Mouse (Mus musculus) right cerebral cortex, postnatal 14 days (tissue): ENCODE measurements at regions not wholly inside any gene's neighbourhood (a gene's known extent, or its start where the extent isn't known, plus 50 kb on each side); places are given as distances from the start of the nearest gene placed in this dataset.

Experiments used
- DNase-seq: peaks from one replicate; pipeline ENCODE4 v3.0.0; 2022

DNA sequence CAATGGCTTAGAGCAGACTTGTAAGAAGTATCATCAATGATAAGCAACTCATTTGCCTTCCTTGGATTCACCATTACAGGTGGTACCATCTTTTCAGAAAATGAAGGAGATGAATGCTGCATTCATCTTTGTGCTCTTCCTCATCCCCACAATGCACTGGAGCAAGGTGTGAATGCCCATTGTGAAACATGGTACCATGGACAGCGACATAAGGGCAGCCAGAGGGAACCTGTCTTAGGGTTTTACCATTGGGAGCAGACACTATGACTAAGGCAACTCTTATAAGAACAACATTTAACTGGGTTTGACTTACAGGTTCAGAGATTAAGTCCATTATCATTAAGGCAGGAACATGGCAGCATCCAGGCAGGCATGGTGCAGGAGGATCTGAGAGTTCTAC lies 60.1 kb upstream of the Kcnj6 start:
- DNase-seq = no peak

DNA sequence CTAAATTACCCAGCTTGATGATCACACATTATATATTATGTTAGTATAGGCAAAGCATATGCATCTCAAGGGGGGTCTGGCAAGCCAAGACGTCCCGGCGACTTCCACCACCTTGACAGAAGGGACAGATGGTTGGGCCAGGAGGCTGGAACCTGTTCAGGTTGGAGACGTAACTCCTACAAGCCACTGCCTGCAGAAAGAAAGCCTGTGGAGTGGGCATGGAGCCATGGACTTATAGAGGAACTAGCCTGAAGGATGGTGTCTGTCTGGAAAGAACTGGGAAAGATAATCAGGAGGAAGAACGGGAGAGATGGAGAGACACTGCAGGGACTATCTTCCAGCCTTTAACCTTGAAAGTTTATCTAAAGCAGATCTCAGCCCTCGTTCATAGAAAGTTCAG lies 66.9 kb upstream of the Kcnj6 start:
- DNase-seq = peak; percentile 14

DNA sequence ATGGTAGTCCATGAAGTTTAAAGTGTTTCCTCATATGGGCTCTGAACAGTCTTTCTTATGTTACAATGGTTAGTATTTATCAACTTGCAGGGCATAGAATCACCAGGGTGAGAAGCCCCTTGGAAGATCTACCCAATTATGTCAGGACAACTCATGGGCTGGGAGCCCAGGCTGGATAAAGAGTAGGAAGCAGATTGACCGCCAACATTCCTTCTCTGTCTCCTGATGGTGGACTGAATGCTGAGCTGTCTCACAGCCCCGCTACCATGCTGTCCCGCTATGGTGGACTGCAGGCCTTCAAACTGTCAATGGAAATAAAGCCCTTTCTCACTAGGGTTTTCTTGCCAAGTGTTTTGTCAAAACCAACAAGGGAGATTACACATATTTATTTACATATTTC lies 69.2 kb upstream of the Kcnj6 start:
- DNase-seq = no peak

DNA sequence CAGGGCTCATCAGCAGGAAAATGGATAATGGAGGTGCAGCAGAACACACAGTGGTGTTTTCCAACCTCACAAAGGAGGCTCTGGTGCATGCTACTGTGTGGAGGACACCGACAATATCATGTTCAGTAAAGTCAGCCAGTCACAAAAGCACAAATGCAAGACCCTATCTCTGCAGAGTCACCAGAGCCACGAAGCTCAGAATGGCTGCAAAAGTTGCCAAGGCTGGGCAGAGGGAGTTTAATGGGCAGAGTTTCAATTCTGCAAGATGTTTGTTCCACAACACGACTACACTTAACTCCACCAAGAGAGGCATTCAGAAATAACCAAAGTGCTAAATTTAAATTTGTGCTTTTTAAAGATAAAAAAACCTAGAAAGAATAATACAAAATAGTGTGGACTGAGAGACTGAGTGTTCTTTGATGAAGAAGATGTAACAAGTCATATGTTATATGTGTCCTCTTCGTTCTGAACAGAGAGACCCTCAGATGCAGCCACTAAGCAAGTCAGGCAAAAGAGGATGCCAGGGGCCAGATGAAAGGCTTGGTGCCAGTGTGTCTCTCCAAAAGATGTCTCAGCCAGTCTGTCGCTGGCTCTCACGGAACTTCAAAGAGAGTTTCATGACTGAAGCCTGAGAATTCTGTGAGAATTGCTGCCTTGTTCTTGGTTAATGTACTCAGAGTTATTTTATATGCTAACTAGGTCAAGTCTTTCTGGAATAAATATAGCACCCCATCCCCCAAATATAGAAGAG lies 95.1 kb upstream of the Kcnj6 start:
- DNase-seq = no peak

DNA sequence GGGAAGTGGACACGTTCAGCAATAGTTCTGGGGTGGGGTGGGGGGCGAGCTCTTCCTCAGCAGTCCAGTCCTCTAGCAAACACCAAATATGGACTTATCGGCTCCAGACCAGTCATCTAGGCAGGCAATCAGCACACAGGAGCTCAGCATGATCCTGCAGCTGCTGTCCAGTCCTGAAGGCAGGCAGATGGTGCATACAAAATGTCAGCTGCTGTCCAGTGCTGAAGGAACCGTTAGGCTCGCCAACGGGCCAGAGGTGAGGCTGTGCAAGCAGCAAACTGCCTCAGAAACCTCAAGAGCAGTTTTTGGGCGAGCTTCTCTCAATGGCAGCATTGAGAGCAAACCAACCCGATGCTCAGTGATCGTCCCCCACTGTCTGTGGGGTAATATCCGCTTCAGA lies 96.3 kb upstream of the Kcnj6 start:
- peak; percentile 18 for DNase-seq

DNA sequence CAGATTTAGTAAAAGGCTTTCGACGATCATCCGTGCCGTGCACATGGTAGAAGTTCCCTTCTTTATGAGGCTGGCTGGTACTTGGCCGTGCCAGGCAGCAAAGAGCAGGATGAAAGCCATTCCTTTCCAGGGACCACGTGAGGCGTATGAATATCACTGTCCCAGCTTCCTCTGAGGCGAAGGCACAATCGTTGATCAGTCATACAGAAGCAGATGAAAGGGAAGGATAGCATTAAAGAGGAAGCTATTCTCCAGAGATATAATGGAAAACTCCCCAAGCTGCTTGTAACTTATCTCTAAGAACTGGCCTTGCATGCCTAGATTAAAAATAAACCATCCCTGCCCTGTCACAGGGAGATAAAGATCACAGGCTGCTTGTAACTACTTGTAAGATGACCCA lies 103.5 kb upstream of the Kcnj6 start:
- DNase-seq = no peak

DNA sequence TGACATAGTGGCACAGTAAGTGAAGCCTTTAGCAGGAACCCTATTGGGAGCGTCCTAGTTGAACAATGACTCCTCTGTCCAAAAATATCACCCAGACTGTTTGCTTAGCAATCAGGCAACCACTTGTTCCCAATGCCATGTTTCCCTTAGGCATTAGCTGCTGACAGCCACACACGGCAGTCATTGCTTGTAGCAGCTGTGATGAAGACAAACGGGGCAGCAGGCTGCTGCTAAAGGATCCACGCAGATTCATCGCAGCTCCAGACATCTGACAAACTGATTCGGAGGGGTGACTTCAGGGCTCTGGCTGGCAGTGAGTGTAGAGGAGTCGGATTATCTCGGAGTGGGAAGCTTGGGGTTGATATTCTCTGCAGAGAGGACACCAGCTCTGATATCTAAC lies 120.0 kb upstream of the Kcnj6 start:
- DNase-seq = no peak

DNA sequence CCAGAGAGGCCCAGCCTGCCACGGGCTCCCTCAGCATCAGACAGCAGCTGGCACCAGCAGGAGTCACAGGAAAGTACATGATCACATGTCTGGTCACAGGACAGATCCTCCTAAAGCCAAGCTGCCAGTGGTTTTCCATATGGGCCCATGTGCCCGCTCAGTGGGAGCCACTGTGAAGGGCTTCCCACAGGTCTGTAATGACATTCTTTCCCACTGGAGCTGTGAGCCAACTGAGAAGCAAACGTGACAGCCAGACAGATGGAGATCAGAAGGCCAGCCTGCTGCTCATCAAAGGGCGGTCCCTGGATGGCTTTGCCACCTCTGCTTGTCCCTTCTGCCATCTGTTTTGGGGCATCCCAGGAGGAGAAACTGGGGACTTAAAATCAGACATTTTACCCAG lies 121.8 kb upstream of the Kcnj6 start:
- DNase-seq = no peak

DNA sequence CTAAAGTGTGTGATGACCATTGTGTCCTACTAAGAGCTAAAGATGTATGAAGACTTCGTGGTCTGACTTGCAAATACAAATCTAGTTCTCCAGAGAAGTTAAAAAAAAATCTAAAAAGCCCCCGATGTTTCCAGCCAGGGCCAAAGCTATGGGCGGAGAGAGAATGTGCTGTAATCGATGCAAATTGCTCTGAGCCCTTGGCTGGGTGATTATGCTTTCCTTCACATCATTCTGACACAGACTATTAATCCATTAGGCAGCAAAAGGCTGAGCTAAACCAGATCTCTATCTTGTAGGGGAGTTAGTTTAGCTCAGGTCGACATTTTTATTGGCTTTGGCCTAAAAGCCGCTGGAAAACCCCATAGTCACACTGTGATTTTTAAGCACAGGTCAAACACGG lies 124.5 kb upstream of the Kcnj6 start:
- no peak for DNase-seq

DNA sequence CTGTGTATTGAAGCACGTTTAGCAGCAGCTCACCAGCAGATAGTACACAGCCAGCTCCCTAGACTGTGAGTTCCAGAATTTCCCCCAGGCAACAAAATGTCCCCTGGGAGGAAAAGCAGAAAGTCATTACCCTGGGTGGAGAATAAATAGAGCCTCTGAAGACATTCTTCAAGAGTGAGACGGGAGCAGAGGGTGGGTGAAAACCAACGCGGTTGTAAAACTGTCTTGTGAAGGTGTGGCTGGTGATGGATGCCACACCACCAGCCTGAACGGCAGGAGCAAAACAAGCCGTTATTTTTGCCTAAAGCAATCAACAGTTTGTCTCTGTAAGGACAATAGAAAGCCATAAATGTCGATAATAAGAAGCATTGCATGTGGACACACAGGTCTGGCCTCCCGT lies 129.7 kb upstream of the Kcnj15 start:
- DNase-seq = no peak

DNA sequence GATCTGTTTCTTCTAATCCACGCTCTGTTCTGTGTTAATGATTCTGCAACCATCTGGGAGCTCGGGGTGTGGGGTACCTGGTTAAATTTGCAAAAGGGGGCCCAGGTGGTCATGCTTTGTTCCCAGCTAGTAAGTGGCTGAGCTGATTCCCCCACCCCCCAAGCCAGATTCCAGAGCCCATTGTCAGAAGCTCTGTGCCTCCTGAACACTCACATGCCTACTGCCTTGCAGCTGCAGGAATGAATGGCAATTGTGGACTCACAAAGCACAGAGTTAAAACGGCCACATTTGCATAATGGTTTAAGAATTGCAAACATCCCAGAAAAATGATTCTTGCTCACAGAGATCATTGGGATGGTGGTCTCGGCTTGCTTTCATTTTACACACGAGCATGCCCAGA lies 125.5 kb upstream of the Kcnj15 start:
- no peak for DNase-seq

DNA sequence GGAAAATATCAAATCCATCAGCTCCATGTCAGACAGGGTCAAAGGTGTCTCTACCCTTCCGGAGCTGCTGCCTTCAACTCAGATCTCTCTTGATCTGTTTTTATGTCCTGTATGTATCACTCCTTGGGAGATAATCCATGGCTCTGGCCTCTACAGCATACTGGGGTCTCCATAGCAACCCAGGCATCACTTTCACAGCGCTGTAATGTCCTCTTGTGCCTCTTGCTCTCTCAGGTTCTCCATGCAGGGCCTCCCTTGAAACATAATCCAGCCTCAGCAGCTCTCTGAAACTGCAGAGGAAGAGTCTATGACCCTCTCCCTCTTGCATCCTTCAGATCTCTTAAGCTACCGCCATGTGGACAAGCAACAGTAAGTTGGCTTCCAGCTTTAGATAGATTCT lies 118.5 kb upstream of the Kcnj15 start:
- no peak for DNase-seq

DNA sequence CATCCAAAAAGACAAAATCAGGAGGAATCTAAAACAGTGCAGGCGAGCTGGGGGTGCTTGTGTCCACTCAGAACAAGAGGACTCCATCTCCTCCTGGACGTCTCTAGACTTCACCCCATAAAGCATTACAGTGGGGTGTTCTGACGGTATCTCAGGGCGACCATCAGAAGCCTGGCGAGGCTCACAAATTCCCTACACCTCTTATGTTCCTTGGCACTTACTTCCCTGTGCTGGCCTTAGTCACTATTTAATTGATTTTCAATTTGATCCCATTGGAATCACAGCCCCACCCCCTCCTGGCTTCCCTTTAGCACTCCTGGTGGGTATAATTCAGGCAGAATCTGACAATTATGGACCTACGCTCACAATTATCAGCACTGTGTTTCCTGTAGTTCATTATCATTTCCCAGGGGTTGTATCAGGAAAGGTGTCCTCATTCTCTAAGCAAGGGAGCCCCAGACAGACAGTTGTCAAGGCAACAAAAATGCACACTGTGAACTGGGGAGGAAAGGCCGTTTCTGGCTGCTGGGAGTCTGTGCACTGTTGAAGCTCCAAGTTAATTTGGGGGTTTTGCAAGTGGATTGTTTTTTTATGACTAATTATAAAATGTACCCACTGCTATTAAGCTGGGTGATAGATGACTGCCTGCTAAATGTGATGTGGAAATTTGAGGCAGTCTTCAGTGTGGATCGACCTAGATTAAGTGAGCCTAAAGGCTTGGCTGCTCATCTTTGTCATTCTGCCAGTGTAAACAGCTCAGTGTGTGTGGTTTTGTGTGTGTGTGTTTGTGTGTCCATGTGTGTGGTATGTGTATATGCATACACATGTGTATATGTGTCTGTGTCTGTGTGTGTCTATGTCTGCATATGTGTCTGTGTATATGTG lies 115.6 kb upstream of the Kcnj15 start:
- no peak for DNase-seq

DNA sequence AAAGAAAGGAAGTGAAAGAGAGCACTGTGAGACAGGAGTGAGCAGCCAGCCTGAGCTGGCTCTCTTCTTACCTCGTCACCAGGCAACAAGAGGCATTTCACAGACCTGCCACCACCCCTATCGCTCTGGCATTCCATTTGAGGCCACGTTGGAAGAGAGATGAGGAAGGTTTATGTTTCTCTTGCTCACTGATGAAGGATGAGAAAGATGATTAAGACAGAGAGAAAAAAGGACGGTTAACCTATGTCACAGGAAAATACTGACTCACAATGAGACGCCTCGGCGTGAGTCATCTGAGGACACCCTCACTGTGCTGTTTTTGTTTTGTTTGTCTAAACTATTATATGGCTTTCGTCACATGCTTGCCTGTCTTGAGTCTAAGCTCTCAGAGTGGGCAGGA lies 106.9 kb upstream of the Kcnj15 start:
- DNase-seq = no peak

DNA sequence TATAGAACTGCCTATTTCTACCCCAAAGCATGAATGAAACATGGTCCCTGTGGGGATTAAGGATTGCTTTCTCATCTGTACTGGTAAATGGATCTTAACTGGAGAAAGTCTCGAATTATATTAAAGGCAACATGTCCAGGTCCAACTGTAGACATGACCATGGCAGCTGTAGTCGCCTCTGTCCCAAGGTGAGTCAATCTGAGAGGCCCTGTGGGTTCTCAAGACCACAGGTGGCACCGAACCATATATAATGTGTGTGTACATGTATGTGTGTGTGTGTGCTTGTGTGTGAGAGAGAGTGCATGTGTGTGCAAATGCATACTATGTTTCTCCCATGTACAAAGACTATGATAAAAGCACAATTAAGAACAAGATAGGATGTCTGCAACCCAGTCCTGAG lies 105.9 kb upstream of the Kcnj15 start:
- DNase-seq = no peak

DNA sequence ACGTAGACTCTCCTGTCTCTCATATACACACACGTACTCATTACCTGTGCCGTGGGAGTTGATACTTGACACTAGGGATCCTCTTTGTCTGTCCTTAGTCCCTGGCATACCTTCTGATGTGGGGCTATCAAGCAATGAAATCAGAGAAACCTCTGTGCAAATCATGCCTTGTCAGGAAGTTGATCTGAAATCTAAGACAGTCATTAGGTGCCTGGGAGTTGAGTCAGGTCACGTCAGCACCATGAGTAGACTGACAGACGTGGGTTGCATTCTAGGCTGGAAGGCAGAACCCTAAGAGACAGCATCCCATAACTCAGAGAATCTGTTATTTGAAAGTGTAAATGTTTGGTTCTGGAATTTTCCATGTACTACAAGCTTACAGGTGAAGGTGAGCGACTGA lies 105.4 kb upstream of the Kcnj15 start:
- DNase-seq = no peak

DNA sequence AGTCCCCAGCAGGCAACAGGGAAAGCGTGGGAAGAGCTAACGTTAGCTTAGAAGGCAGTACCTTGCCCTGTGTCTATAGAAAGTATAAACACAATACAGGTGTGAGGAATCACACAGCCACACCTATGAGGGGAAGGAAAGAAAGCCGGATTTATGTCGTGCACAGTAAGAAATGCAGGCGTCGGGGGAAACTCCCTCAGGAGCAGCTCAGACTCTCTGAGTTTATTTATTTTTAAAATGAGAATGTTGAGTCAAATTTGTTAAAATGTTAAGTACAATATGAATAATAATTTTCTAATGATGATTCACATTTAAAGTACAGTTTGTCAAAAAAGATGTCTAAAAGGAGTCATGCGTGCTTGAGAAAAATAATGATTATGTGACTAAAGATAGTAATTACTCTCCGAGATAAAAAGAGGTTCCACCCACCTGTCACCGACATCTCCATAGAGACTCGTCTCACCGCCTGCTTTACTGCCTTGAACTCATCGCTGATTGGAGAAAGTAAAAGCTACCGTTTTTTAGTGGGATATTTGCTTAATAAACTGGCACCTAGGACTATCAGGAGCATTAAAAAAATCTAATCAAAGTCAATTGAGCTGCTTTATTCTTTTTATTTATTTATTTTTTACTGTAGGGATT lies 104.5 kb upstream of the Kcnj15 start:
- no peak for DNase-seq

DNA sequence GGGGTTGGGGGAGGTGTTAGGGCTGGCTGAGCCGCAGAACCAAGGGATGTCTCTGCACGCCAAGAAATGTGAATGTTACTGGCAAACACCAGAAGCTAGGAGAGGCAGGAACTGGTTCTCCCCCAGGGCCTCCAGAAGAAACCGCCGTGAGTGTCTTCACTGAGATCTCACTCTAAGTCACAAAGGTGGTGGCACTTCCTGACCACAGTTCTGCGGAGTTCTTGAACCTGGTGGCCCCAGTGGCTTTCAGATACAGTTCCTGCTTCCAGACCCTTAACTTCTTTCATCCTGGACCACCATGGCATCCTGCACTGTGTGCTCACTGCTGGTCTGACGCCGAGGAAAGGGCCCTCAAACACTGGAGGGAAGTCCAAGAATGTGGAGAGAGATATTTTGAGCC lies 89.0 kb upstream of the Kcnj15 start:
- DNase-seq = no peak

DNA sequence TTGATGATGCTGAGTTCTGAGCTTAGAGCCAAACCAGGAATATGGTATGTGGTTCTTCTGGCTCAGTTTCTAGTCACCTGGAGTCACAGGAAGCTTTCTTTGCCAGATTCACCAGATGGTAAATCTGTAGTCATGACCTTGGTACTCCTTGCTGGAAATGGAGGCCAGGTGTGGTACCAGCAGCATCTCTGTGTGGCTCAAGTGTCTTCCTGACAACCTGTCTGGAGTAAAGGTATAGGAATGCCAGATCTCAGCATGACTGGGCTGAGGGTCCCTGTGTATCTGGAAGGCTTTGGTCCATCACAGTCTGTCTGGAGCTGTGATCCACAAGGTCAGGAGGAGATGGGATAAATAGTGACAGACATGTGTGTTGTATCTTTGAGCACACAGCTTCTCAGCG lies 88.0 kb upstream of the Kcnj15 start:
- no peak for DNase-seq

DNA sequence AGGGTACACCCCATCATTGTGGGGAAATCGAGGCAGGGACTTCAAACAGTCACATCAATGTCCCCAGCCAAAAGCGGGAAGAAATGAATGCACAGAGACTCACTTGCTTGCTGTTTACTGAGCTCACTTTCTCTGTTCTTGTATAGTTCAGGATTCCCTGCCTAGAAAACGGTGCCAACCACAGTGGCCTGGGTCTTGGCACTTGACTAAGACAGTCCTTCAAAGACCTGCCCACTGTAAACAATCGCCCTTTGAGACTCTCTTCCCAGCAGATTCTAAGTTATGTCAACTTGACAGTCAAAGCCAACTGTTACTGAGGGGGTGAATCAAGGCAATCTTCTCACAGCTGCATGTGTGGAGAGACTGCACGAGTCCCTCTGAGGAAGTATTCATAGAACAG lies 76.8 kb upstream of the Kcnj15 start:
- DNase-seq = no peak

DNA sequence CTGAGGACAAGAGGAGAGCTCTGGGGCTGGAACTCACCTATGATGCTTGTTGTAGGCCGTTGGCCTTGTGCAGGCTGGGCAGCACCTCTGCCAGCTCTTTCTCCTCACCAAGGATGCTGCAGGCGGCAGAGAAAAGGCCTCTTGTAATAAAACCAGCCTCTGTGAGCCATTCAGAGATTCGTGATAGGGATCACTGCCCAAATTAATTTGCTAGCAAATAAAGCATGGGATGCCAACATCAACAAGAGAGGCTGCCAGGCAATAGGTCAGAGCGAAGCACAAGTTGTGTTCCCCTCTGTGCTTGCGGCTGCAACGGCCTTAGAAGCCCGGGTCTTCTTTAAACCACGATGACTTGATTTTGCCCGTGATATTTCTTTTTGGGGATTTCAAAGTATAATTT lies 72.0 kb upstream of the Kcnj15 start:
- no peak for DNase-seq

DNA sequence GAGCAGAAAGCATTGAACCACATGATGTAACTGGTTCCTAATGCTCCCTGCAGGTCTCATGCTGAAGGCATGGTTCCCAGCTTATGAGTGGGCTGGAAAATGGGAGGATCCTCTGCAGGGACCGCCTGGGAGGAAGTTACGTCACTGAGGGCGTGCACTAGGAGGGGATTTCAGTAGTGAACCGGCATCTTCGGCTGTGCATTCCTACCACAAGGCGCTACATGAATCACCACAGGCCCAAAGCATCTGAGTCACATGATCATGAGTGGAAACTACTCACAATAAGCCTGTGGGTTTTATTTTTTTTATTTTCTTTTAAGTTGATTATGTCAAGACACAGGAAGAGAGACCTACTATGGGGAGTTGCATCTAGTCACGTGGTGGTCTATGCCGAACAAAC lies 68.2 kb upstream of the Kcnj15 start:
- no peak for DNase-seq

DNA sequence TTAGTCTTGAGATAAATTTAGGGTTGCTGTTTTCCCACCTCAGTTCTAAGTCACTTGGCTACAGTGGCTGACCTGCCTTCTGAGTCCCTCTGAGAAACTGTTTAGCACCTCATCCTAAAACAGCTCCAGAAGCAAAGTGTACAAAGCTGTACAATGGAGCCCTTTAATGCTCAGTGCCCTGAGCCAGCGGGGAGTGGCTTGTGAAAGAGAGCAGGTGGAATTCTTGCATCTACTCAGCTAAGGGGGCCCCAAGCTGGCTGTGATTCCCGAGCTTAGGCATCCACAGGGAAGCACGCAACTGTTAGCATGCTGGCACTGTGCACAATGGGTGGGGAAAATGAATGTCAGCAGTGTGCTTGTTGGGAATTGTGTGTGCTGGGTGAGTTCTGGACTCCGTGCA lies 63.2 kb upstream of the Kcnj15 start:
- DNase-seq = no peak

DNA sequence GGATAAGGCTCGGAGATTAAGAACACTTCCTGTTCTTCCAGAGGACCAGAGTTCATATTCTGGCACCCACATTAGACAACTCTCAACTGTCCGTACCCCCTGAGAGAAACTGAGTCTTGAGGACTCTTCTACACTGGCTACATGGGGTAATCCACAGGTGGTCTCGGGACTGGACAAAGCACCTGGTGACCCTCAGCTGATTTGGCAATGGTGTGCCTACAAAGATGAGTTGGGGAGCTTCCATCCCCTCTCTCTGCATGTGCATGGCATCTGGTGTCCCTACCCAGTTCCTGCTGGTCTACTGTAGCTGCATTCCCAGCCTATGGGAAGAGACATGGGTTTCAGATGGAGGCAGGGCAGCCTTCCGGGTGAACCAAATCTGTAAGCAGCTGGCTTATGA lies 61.2 kb upstream of the Kcnj15 start:
- no peak for DNase-seq
